Mouse (Mus musculus): ENCODE data around the gene Rbms3. TPM values are rescaled to one million over a fixed set of nuclear protein-coding genes. Genes with fewer than 3 reads are reported as not detected.

Gene Rbms3
- polyA plus RNA-seq, 1 experiment from 2014 or later: 43.1 TPM

DNA sequence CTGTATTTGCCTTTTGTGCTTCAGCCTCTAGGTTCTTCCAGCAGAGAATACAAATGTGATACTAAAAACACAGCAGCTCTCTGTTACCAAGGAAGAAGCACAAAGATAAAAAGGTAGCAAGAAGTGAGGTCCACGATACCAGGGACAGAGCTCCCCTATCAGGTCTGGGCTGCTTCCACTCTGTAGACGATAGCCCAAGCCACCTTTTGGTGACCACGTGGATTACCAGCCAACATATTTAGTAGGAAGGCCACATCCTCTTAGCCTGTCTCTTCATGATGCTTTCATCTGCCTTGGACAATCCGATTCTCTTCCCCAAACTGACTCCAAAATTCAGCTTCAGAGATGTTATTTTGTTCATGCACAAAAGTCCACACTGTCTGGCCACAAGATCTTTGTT is 601.1 kb downstream of the Rbms3 start:
- H3K4me2 ChIP-seq (ENCODE audit: low read depth, low read length): no peak overlapping the region
- no peak overlapping the region for H3K4me3 ChIP-seq (ENCODE audit: low read length)
- H3K9ac ChIP-seq (ENCODE audit: low read depth, low read length): no peak overlapping the region
- H3K9me3 ChIP-seq (ENCODE audit: control insufficient read depth, low read length): no peaks in the 10 kb centered on the region
- H3K27ac ChIP-seq (ENCODE audit: low read length): no peak overlapping the region
- ATAC-seq: no peak
- 92% methylated on average over 4 of the region's 4 CpGs for WGBS
- H3K27me3 ChIP-seq (replicated peaks; ENCODE audit: control insufficient read depth, insufficient read depth, low read length): no peaks in the 10 kb centered on the region
- H3K4me1 ChIP-seq (ENCODE audit: control insufficient read depth, insufficient read depth, low read length): peaks cover 15% of the 10 kb centered on the region
- no peaks in the 10 kb centered on the region for H3K36me3 ChIP-seq (ENCODE audit: control insufficient read depth, insufficient read depth, low read length)

DNA sequence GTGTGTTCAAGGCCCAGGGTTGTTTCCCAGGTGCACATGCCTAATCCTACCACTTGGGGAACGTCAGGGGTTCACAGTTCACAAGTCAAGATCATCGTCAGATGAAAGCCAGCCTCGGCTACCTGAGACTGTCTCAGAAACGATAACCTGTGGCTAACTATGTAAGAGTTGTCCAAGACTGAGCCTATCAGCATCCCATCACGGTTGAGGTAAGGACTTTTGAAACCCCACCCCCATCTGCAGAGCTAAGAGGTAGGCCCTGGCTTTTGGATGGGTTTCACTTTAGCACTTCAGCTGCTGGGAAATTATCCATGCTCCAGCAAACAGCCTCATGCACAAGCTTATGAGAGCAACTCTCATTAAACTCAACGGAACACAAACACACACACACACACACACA is 607.6 kb downstream of the Rbms3 start:
- Histone ChIP-seq H3K36me3 (ENCODE audit: control insufficient read depth, insufficient read depth, low read length) (no peaks in the 10 kb centered on the region), H3K4me3 (ENCODE audit: low read length) (no peak overlapping the region), H3K27me3 (replicated peaks; ENCODE audit: control insufficient read depth, insufficient read depth, low read length) (no peaks in the 10 kb centered on the region), H3K9me3 (ENCODE audit: control insufficient read depth, low read length) (no peaks in the 10 kb centered on the region), H3K4me2 (ENCODE audit: low read depth, low read length) (no peak overlapping the region), H3K4me1 (ENCODE audit: control insufficient read depth, insufficient read depth, low read length) (peaks cover 10% of the 10 kb centered on the region), H3K27ac (ENCODE audit: low read length) (no peak overlapping the region), H3K9ac (ENCODE audit: low read depth, low read length) (no peak overlapping the region)
- 88% methylated on average over 6 of the region's 6 CpGs for WGBS
- ATAC-seq: no peak

DNA sequence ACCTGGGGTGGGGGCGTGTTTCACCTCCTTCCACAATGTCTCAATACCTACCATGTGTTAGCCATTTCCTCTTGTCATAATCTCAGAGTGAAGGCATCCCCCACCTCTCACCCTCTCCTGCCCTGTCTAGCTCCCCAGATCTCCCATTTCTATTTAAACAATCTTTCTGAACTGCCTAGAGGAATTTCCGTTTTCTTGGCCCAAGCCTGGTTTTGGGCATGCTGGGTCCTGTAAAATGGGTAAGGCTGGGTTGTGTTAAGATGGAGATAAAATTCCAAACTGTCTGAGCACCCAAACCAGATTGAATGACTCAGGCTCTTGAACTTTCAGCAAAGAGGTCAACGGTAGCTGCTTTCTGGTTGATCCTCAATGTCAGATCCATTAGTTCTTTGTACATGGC is 608.2 kb downstream of the Rbms3 start:
- ATAC-seq: no peak
- 78% methylated on average over 3 of the region's 3 CpGs for WGBS
- H3K9ac ChIP-seq (ENCODE audit: low read depth, low read length): no peak overlapping the region

DNA sequence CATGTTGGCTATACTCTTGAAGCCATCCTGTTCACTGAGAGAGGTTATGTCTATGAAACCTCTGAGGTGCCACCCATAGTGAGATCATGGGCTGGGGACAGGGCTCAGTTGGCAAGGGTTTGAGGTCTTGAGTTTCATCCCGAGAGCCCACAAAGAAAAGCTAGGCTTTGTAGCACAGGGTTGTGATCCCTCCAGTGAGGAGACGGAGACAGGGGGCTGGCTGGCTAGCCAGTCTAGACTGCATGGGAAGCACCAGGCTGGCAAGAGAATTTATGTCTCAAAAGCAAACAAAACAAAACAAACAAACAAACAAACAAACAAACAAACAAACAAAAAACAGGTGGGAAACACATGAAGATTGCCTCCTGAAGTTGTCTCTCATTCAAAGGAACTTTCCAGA is 609.5 kb downstream of the Rbms3 start:
- WGBS: 94% methylated on average over 2 of the region's 2 CpGs
- no peak overlapping the region for H3K27ac ChIP-seq (ENCODE audit: low read length)

More for the DNA sequence above, 608.2 kb downstream of the Rbms3 start:
- Histone ChIP-seq H3K27me3 (replicated peaks; ENCODE audit: control insufficient read depth, insufficient read depth, low read length) (no peaks in the 10 kb centered on the region), H3K36me3 (ENCODE audit: control insufficient read depth, insufficient read depth, low read length) (no peaks in the 10 kb centered on the region), H3K4me1 (ENCODE audit: control insufficient read depth, insufficient read depth, low read length) (peaks cover 13% of the 10 kb centered on the region), H3K4me3 (ENCODE audit: low read length) (no peak overlapping the region), H3K4me2 (ENCODE audit: low read depth, low read length) (no peak overlapping the region), H3K9me3 (ENCODE audit: control insufficient read depth, low read length) (no peaks in the 10 kb centered on the region), H3K27ac (ENCODE audit: low read length) (no peak overlapping the region)

DNA sequence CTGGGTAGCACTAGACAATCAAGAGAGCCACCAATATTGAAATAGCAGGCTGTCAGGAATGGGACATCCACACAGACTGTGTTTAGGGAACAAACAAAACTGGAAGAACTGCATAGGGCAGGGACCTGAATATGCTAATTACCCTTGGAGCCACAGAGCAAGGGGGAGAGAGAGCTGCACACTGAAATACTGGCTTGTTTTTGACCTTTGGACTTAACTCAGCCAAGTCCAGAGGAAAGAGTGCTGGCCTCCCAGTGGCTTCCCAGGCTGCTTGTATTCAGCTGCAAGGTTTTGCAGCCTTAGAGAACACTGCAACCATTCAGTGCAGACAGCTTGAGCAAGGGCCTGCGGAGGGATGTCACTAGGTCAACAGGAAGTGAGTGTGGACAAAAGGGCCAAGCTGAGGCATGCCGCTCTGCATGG is 611.0 kb downstream of the Rbms3 start:
- 29% methylated on average over 2 of the region's 2 CpGs for WGBS
- H3K9me3 ChIP-seq (ENCODE audit: control insufficient read depth, low read length): no peaks in the 10 kb centered on the region
- peak; percentile 95 for ATAC-seq
- H3K36me3 ChIP-seq (ENCODE audit: control insufficient read depth, insufficient read depth, low read length): no peaks in the 10 kb centered on the region
- H3K4me2 ChIP-seq (ENCODE audit: low read depth, low read length): peak overlapping the region; percentile 21
- H3K4me3 ChIP-seq (ENCODE audit: low read length): peak overlapping the region; percentile 1
- no peak overlapping the region for H3K9ac ChIP-seq (ENCODE audit: low read depth, low read length)
- peaks cover 17% of the 10 kb centered on the region for H3K4me1 ChIP-seq (ENCODE audit: control insufficient read depth, insufficient read depth, low read length)
- H3K27me3 ChIP-seq (replicated peaks; ENCODE audit: control insufficient read depth, insufficient read depth, low read length): no peaks in the 10 kb centered on the region
- peak overlapping the region; percentile 47 for H3K27ac ChIP-seq (ENCODE audit: low read length)

More for the DNA sequence above, 609.5 kb downstream of the Rbms3 start:
- Histone ChIP-seq H3K4me2 (ENCODE audit: low read depth, low read length) (no peak overlapping the region), H3K9me3 (ENCODE audit: control insufficient read depth, low read length) (no peaks in the 10 kb centered on the region), H3K4me3 (ENCODE audit: low read length) (no peak overlapping the region), H3K27me3 (replicated peaks; ENCODE audit: control insufficient read depth, insufficient read depth, low read length) (no peaks in the 10 kb centered on the region), H3K4me1 (ENCODE audit: control insufficient read depth, insufficient read depth, low read length) (peaks cover 17% of the 10 kb centered on the region), H3K9ac (ENCODE audit: low read depth, low read length) (no peak overlapping the region), H3K36me3 (ENCODE audit: control insufficient read depth, insufficient read depth, low read length) (no peaks in the 10 kb centered on the region)
- ATAC-seq: no peak

DNA sequence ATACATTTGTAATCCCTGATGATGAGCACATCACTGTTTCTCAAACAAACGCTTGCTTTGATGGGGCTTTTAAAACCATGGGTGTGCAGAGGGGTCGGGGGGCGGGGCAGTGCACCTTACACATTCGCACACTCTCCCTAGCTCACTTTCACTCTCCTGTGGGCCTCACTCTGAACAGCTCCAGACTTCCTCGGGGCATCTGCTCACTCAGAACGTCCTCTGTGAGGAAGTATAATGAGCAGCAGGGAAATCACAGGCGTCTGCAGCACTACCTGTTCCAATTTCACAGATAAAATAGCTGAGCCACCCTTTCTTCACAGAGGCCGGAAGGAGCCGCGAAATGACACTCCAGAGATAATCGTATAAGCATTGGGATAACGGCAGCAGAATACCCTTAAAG is 611.4 kb downstream of the Rbms3 start:
- Histone ChIP-seq H3K27ac (ENCODE audit: low read length) (peak overlapping the region; percentile 47), H3K9me3 (ENCODE audit: control insufficient read depth, low read length) (no peaks in the 10 kb centered on the region), H3K36me3 (ENCODE audit: control insufficient read depth, insufficient read depth, low read length) (no peaks in the 10 kb centered on the region), H3K27me3 (replicated peaks; ENCODE audit: control insufficient read depth, insufficient read depth, low read length) (no peaks in the 10 kb centered on the region), H3K4me2 (ENCODE audit: low read depth, low read length) (peak overlapping the region; percentile 21), H3K4me1 (ENCODE audit: control insufficient read depth, insufficient read depth, low read length) (peaks cover 17% of the 10 kb centered on the region), H3K9ac (ENCODE audit: low read depth, low read length) (no peak overlapping the region), H3K4me3 (ENCODE audit: low read length) (peak overlapping the region; percentile 1)
- 37% methylated on average over 12 of the region's 12 CpGs for WGBS
- peak; percentile 73 for ATAC-seq

DNA sequence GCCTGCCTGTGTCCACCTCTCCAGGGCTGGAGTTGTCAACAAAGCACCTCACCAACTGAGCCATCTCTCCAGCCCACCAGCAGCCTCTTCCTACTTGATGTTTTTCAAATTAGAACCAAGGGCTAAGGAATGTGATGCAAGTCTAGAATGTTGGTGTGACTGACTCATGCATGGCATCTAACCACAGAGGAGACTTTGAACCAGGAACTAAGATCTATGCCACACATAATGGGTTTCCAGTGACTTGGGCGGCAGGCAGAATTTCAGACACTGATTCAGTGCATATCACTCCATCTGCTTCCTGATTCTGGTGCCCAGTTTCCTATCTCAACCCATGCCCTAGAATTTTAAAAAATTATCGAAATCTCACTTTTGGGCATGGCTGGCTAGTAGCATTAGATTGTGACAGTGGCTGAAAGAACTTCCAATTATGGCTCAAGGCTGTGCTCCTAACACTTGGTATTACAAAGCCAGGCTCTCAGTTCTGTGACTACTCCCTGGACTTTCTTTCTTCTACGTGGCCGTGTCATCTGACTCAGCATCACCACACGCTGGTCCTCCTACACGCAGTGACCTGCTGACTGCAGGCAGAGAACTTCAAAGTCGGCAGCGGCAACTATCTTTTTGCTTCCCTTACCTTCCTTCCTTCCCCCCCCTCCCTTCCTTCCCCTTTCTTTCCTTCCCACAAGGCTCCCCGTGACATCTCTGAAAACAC is 613.0 kb downstream of the Rbms3 start:
- 0 out of 2 replicates have a peak, but pooled peaks have one; percentile 9 for ATAC-seq
- H3K9me3 ChIP-seq (ENCODE audit: control insufficient read depth, low read length): no peaks in the 10 kb centered on the region
- H3K27ac ChIP-seq (ENCODE audit: low read length): no peak overlapping the region
- no peaks in the 10 kb centered on the region for H3K36me3 ChIP-seq (ENCODE audit: control insufficient read depth, insufficient read depth, low read length)
- H3K4me1 ChIP-seq (ENCODE audit: control insufficient read depth, insufficient read depth, low read length): peaks cover 17% of the 10 kb centered on the region
- H3K4me2 ChIP-seq (ENCODE audit: low read depth, low read length): no peak overlapping the region
- no peak overlapping the region for H3K9ac ChIP-seq (ENCODE audit: low read depth, low read length)
- no peaks in the 10 kb centered on the region for H3K27me3 ChIP-seq (replicated peaks; ENCODE audit: control insufficient read depth, insufficient read depth, low read length)
- H3K4me3 ChIP-seq (ENCODE audit: low read length): no peak overlapping the region
- 81% methylated on average over 9 of the region's 9 CpGs for WGBS

DNA sequence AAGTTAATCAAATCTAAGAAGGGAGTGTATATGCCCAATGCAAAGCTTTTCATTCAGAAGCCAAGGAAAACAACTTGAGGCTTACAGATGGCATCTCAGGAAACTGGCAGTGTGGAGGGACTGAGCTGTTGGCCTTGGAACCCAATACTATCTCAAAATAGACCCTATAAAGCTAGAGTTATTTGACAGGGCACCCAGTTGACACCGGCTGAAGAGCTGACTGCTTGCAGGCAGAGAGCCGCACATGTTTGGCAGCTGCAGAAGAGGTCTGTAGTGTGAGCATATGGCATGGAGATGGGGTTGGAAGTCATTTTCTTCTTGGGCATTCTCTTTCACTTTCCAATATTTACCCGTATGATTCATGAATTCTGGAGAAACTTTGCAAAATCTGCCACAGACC is 616.3 kb downstream of the Rbms3 start:
- ATAC-seq: no peak
- H3K4me1 ChIP-seq (ENCODE audit: control insufficient read depth, insufficient read depth, low read length): peaks cover 12% of the 10 kb centered on the region
- 84% methylated on average over 3 of the region's 3 CpGs for WGBS
- H3K9me3 ChIP-seq (ENCODE audit: control insufficient read depth, low read length): no peaks in the 10 kb centered on the region
- no peak overlapping the region for H3K27ac ChIP-seq (ENCODE audit: low read length)
- no peaks in the 10 kb centered on the region for H3K27me3 ChIP-seq (replicated peaks; ENCODE audit: control insufficient read depth, insufficient read depth, low read length)
- H3K4me2 ChIP-seq (ENCODE audit: low read depth, low read length): no peak overlapping the region
- H3K36me3 ChIP-seq (ENCODE audit: control insufficient read depth, insufficient read depth, low read length): no peaks in the 10 kb centered on the region
- no peak overlapping the region for H3K9ac ChIP-seq (ENCODE audit: low read depth, low read length)
- H3K4me3 ChIP-seq (ENCODE audit: low read length): no peak overlapping the region

DNA sequence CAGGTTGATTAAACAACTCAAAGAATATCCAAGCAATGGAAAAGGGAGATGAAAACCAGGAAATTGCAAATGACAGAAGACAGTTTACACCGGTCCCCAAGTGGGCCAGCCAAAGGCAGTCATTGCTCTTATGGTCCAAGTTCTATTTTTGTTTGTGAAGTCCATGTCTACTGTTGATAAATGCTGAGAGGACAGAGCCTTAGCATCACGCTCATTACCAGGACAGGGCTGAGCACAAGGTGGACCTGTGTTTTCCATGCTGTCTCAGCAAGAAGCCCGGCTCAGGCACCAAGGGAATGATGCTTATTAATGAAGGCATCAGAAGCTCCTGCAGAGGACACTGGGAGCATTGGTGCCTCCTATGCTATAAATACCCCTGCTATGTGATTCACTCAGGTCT is 618.9 kb downstream of the Rbms3 start:
- H3K36me3 ChIP-seq (ENCODE audit: control insufficient read depth, insufficient read depth, low read length): no peaks in the 10 kb centered on the region
- WGBS: 87% methylated on average over 3 of the region's 3 CpGs
- H3K9ac ChIP-seq (ENCODE audit: low read depth, low read length): no peak overlapping the region
- no peak for ATAC-seq
- no peaks in the 10 kb centered on the region for H3K9me3 ChIP-seq (ENCODE audit: control insufficient read depth, low read length)
- no peak overlapping the region for H3K27ac ChIP-seq (ENCODE audit: low read length)
- H3K27me3 ChIP-seq (replicated peaks; ENCODE audit: control insufficient read depth, insufficient read depth, low read length): no peaks in the 10 kb centered on the region
- no peaks in the 10 kb centered on the region for H3K4me1 ChIP-seq (ENCODE audit: control insufficient read depth, insufficient read depth, low read length)
- no peak overlapping the region for H3K4me3 ChIP-seq (ENCODE audit: low read length)
- no peak overlapping the region for H3K4me2 ChIP-seq (ENCODE audit: low read depth, low read length)

DNA sequence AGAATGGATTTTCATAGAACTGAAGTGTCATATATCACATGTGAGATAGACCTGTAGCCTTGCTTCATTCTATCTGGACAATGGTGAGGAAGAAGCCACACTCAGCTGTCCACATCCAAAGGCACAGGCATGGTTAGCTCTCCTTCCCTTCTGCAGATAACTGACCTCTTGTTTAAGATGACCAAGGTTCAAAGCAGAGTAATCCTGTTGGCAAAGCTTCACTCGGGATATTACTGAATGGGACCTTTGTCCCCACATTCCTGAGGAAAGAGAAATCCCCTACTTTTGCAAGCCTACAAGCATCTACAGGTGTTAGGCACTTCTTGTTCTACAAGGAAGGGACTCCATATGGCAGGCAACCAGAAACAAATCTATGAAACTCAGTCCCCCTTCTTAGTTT is 621.5 kb downstream of the Rbms3 start:
- H3K36me3 ChIP-seq (ENCODE audit: control insufficient read depth, insufficient read depth, low read length): no peaks in the 10 kb centered on the region
- WGBS: 53% methylated on average over 1 of the region's 1 CpGs
- H3K4me1 ChIP-seq (ENCODE audit: control insufficient read depth, insufficient read depth, low read length): no peaks in the 10 kb centered on the region
- H3K27me3 ChIP-seq (replicated peaks; ENCODE audit: control insufficient read depth, insufficient read depth, low read length): no peaks in the 10 kb centered on the region
- H3K4me3 ChIP-seq (ENCODE audit: low read length): no peak overlapping the region
- no peak overlapping the region for H3K9ac ChIP-seq (ENCODE audit: low read depth, low read length)
- no peak overlapping the region for H3K27ac ChIP-seq (ENCODE audit: low read length)
- H3K9me3 ChIP-seq (ENCODE audit: control insufficient read depth, low read length): no peaks in the 10 kb centered on the region
- peak; percentile 67; the same call in 1 of the 2 replicates for ATAC-seq
- no peak overlapping the region for H3K4me2 ChIP-seq (ENCODE audit: low read depth, low read length)
